Mouse (Mus musculus) telencephalon, adult 2 months (tissue): Measurements from ENCODE around the gene Cpn1.

ENCODE experiments used
- DNase-seq: peaks from one replicate; pipeline ENCODE4 v3.0.0-alpha.2; 2011; ENCODE audit warnings: low read depth, low spot score

Cpn1 gene

DNA sequence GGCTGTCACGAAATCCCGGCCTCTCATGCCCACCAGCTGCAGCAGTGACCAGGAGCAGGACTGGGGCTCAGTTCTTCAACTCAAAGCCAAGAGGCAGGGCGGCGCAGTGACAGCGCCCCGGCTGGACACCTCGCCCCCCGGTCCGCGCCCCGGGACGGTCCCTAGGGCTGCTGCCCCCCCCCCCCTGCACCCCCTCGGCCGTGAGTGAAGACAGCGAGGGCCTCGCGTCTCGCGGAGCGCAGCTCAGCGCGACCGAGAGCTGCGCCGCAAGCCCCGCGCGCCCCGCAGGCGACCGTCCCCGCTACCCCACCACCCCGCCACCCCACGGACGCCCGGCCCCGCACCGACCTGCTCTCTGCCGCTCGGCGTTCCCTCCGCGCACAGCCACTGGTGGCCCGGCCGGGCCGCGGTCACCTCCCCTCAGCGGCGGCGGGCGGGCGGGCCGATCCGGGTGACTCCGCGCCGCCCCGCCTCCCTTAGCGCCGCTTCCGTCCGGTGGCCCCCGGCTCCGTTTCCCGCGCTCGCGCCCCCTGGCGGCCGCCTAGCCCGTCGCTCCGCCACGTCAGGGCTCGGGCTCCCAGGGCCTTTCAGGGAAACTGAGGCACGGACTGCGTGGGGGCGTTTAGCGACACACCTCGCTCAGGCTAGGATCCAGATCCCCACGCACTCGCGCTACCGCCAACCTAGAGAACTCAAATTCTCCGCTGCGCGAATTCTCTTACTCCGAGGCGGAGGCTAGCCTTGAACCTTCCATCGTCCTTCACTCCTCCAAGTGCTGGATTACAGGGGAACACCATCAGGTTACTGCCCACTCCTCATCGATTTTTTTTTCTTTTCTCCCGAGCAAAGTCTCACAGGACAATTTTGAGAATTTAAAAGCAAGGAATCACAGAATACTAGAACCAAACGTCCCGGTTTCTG lies 46.3 kb downstream of the Cpn1 start, which contains the start of gene Dnmbp:
Dnmbp (minus strand) TSS at position 423 of the 921 bp plus-strand sequence.
- DNase-seq, result no peak

DNA sequence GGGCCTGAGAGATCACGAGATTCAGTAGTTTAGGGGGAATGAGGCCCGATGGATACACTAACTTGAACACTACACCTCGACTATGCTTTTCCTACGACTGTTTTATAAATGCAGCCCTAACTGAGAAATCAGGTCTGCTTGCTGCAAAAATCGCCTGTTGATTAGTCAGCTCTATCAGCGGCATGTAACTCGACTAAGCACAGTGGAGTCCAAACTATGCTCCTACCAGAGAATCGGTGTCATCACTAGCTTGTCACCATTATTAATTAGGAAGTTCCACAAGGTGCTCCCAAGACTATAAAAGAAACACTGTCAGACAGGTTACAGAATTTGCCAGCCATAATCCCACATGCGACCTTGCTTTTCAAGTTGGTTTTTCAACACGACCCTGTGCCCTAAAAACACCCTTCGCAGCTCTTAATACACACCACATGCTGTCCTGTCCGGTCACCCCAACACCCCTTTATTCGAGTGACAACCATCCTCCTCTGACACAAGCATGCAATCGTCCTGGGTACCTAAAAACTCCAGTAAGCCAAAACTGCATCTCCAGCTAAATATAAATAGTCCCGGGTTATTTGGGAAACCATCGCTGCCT lies 47.1 kb downstream of the Cpn1 start:
- DNase-seq, result no peak

DNA sequence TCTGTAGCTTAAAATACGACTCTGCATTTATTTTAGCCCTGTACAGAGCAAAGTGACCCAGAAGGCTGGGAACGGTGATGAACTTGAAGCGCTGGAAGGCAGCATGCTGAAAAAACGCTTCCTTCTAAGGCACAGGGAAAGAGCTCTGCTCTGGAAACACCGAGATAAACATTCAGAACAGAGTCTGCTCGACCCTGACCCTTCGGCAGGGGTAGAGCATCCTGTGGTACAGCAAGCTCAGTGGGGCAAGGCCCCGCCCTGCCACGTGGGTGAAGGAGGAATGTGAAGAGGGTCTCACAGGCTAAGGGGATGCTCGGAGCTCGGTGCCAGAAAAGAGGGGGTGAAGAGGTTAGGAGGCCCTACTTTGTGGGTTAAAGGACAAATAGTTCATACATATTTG lies 48.0 kb downstream of the Cpn1 start:
- DNase-seq, result no peak

DNA sequence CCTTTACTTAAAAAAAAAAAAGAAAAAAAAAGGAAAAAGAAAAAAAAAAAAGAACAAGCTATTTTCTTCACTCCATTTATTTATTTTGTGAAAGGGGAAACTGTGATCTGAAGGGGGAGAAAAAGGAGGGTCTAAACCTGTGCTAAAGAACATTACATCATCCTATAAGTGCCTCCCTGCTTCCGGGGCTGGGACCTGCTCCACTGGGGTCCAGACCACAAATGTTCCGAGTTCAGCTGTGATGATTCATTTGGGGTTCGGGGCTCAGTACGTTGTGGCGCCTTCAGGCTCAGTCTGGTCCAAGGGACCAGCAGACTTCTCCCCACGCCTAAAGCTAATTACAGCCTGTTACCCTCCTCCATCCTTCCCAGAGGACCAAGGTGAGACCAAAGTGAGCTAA lies 55.4 kb downstream of the Cpn1 start:
- no peak for DNase-seq

DNA sequence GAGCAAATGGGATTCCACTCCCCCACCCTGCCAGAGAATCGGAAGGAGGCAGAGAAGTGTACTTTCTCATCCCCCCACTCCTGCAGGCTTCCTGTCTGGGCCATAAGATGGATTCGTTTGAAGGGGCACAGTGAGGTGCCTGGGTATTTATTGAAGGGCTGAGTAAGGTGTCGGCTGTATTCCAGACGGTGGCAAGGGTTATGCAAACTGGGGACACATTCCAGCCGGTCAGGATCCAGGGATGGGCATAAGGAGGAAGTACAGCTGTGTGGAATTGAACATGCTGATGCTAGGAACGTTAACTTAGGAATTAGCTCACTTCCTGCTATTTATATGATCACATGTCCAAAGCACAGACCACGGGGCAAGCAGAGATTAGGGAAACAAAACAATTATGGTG lies 56.0 kb downstream of the Cpn1 start:
- DNase-seq, result no peak

DNA sequence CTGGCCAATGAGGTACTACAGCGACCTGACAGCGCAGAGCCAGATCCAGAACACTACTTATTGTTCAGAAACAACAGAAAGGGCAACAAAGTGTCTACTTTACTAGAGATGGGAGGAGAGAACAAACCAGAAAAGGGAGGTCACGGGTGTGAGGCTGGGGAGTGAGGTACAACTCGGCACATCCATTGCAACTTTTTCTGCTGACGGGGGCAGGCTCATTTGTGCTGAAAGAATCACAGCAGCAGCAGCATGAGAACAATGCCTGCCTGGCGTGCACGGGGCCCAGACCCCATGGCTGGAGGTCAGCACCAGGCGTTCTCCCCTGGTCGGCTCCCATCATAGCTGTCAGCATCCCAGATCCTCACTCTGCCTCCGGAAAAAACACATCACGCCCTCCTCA lies 56.5 kb downstream of the Cpn1 start:
- DNase-seq, result no peak

DNA sequence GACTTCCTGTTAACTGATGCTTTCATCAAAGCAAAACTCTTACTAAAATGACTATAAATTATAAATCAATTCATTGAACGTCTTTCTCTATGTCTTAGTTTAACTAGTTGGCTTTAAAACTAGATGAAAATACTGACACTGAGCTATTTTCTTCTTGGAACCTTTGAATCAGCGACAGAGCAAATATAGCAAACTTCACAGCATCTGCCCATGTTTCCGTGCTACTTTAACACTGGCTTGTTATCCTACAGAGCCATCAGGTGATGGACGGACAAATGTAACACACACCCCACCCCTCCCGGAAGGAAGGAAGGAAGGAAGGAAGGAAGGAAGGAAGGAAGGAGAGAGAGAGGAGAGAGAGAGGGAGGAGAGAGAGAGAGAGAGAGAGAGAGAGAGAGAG lies 58.4 kb downstream of the Cpn1 start:
- no peak for DNase-seq

DNA sequence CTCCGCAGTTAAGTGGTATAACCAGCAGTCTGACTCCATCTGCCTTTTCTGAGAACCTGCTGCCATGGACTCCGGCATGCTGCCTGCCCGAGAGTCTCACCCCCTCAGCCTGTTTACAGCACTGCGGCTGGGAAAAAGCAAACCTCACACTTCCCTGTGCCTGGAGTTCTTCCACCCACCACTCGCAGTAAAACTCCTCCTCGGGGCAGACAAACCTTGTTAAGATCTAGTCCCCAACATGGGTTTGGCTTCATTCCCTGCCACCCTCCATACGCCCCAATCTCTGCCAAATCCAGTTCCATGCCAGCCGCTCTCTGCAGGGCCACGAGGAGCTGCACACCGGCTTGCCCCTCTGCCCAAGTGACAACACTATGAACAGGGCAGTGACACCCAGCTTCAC lies 59.3 kb downstream of the Cpn1 start:
- DNase-seq, result peak; percentile 62

DNA sequence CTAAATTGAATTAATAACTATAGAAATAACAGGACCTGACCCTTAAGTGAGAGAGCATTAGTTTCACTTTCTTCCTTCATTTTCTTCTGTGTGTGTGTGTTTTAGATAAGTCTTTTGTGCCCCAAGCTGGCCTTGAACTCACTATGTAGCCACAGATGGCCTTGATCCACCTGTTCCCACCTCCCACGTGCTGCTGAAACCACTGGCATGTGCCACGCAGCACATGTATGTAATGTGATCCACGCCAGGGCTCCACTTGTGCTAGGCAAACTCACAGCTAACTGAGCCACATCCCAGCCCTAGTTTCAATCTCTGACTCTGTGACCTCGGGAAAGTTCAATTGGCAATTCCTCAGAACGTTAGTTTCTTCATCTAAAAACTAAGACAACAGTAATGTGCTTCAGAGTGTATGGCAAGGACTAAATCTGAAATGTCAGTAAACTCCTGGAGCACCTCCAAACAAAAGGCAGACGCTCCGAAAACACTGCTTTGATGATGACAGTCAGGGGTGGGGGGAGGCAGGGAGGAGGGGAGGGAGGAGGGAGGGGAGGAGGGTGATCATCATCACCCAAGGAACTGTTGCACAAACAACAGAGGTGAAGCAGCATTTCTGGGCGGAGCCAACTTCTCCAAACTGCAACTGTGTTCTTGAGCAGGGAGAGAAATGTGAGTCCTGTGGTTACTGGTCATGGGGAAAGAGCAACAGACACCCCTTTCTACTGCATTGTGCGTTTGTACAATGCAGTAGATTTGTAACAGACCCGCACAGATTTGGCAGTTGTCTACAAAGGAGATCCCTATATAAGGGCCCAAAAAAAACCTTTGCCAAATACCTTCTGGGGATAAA lies 60.0 kb downstream of the Cpn1 start:
- no peak for DNase-seq

DNA sequence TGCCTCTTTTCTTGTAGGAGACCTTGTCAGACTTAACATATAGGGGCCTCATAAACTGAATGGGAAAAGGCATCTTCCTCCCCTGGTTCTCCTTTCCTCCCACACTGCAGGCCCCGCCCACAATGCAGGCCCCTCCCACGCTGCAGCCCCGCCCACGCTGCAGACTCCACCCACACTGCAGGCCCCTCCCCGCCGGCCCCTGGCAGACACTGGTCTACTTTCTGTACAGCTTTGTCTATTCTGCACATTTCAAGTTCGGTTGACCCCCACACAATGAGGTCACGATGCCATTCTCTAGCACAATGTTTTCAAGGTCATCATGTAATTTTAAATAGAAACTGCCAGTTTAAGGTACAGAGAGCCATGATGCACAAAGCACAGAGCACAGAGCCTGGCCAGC lies 62.0 kb downstream of the Cpn1 start:
- no peak for DNase-seq

DNA sequence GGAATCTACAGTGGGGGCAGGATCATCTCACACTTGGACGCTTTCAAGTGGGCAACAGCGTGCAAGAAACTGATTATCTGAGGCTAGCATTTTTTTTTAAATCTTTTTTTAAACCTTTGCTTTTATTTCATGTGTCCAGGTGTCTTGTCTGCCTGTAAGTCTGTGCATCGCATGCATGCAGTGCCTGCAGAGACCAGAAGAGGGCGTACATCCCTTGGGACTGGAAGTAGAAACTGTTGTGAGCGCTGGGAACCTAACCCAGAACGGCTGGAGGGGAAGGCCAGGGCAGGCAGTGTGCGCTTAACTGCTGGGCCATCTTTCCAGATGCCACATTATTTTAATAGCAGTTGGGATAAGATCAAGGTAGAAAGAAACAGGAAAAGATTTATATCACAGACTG lies 63.4 kb downstream of the Cpn1 start:
- DNase-seq, result no peak

DNA sequence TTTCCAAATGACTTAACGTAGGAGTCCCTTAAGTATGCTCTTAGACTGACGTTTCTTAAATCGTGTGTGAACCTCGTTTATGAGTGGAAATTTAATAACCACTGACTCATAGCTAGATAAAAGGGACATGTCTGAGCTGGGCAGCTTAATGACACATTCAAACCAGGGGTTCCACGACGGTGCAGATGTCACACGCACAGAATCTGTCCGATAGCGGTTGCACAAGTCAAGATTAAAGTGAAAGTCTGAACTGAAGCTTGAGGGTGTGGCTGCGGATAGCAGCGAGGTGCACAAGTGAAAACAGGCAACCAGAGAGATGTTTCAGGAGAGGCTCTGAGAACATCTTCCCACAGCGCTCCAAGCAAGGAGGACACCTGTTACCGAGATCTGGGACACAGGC lies 64.9 kb downstream of the Cpn1 start:
- no peak for DNase-seq

DNA sequence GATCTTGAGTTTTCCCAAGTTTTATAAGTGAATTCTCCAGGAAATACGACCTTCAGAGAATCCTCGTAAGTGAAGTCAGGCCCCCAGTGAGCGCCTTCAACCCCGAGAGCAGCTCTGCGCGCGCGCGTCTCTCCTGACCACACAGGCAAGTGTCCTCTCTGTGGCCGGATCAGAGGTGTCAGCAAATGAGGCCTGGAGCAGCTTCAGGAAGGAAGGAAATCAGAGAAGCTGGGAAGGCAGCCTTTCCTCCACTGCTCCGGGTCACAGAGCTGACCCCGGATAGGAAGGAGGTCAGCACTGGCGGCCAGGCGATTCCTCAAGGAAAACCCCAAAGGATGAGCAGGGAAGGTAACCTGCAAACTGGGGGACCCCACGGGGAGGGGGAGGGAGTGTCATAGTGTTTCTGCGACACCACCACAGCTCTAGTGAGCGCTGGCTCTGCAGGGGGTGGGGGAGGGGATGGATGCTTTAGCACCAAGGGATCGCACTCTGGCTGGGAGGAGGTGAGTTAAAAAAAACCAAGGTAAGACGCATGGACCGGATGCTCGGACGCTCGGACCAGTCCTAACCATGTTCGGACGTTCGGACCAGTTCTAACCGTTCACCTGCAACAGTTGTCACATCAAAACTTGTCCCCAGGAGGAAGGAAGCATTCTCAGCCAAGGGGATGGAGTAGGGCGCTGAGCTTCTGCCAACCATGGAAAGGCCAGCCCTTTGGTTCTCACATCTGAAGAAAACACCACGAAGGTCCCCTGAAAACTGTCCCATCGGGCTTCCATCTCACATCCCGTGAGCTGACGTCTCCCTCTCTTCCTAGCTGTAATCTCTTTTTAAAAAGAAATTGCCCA lies 65.7 kb downstream of the Cpn1 start:
- no peak for DNase-seq

DNA sequence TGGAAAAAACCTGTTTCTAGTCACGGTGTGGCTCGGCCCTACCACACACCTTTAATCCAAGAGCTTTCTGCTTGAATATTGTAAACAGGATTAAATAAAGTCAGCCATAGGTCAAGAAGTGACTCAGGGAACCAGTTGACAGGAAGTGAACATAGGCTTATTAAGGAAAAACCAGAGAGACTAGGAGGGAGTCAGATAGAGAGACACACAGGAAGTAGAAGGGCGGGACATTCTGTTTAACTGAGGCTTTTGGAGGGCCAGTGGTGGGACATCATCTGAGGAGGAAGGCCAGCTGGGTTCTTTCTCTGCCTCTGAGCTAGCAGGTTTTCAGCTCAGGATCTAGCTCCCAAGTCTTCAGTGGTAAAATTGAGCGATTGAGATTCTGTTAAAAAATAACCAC lies 66.5 kb downstream of the Cpn1 start:
- no peak for DNase-seq

DNA sequence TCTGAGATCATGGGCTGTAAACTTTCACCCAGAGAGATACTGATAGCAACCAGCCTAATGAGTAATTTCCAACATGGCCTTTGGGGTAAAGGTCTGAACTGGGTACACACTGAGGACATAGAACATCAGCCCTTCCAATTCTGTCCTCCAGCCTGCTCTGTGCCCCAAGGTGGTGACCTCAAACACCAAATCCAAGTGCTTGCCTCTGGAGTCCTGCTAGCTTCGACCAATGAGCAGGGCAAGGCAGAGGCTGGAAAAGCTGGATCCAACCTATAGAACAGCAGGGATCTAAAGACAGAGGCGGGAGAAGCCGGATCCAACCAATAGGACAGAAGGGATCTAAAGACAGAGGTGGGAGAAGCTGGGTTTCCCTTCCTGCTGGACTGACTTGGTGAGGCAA lies 67.5 kb downstream of the Cpn1 start:
- DNase-seq, result no peak

DNA sequence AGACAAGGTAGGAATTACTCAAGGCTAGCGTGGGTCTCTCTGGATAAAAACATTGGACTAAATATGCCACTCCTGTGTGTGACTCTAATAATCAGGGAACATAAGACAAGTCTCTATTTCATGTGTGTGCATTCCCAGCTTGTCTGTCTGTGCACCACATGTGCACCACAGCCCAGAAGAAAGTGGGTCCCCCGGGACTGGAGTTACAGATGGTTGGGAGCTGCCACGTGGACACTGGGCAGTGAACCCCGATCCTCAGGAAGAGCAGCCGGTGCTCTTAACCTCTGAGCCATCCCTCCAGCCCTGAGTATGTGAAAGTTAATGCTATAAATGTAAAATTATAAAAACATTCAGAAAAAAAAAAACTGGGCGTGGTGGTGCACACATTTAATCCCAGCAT lies 68.6 kb downstream of the Cpn1 start:
- DNase-seq, result no peak

DNA sequence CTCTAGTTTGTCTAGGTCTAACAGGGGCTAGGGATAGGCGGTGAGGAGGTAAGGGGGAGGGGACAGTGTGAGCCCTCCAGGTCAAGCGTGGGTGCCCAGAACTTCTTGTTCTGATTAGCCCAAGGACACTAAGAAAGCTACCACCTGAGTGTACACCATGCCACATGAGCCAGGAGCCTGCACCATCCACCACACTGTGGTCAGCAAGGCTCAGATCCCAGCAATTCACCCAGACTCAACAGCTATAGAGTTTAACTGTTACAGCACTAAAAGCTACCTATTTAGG lies 69.0 kb downstream of the Cpn1 start:
- DNase-seq, result no peak

DNA sequence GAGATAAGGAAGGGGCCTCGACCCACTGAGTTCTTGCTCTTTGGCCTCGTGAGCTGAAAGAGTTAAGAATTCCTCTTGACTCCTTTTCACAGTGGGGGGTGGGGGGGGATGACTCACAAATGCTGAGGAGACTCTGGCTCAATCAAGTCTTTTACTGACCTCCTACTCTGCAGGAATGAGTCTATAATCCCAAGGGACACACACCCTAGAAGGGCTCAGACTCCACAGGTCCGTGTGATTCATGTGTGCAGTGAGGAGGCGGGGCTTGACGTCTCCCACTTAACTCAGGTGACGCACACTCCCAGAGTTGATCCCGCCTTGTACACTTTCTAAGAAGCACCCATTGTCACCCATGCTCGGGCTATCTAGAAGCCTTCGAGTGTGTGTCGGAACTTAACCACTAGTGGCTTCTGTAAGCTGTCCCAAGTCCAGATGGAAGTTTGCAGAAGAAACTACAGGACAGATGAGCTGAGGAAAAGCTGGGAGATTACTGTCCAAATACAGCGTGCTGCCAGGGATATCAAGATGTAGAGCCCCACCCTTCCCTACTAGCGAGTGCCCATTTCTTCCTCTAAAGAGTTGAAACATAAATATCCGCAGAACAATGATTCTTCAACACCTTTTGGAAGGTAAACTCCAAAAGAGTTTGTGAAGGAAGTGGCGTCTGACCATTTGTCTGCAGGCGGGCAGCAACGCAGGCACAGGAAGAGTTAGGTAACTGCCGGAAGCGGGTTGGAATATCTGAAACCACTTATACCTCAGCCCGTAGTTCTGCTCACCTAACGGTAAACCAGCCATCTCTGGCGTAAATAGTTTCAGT lies 69.6 kb downstream of the Cpn1 start:
- DNase-seq, result no peak

DNA sequence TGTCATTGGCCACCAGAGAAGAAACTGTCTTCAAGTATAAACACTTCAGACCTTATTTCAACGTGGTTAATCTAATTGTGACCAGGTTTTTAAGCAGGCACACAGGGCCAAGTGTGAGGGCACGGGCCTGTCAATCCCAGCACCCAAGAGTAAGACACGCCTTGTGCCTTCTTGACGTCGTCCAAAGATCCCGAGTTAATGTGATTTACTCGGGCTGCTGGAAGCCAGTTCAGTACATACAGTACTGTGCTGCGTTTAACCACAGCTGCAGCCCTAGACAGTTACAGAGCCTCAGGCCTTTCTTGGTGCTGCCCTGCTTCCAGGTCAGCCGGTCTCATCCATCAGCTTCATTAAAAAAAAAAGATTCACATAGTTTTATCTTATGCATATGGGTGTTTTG lies 70.9 kb downstream of the Cpn1 start:
- DNase-seq, result no peak

DNA sequence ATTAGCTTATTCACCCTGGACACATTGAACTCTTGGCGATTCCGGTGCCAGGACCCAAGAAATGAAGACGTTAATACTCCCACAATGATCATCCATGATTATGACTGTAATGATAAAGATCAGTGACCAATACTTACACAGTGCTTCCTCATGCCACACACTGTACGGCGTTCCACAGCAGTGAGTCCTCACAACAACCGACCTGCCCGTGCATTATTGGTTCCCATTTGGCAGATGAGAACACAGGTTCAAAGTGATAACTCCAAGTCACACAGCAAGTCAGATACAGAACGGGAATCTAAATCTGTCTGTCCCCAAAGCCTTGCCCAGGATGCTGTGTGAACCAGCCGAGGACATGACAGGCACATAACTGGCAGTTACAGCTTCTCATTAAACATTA lies 71.4 kb downstream of the Cpn1 start:
- DNase-seq, result no peak
